Mouse (Mus musculus) spleen, postnatal 36 days (tissue): ENCODE data around the gene Pank1.

Experiments used
- DNase-seq, 2 experiments: peaks; one replicate each; pipeline ENCODE4 v3.0.0; 2022; ENCODE audit warnings: low spot score in 2 of 2, mixed read lengths in 1 of 2

The Pank1 gene

GRCm38 (mm10) chr19:34878603-34879541 lies at the start of gene Pank1:
Gene Pank1 (minus strand): TSS chr19:34879455.
- peak; percentile 63 to 65 for DNase-seq

DNA sequence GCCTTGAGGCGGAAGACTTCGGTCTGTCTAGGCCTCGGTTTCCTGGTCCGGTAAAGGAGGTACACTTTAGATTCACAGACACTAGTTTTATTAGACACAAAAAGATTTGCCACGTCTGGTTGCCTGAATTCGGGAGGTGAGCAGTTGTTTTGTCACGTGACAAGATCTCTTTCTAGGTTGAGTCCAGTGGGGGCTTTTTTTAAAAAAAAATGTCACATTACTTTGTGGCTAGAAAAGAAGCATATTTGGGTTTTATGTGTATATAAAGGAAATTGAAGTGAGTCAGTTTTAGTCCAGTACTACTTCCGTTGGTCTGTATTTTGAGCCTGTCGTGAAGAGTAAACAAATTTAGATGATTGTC lies 43.3 kb upstream of the Pank1 start:
- DNase-seq = no peak

DNA sequence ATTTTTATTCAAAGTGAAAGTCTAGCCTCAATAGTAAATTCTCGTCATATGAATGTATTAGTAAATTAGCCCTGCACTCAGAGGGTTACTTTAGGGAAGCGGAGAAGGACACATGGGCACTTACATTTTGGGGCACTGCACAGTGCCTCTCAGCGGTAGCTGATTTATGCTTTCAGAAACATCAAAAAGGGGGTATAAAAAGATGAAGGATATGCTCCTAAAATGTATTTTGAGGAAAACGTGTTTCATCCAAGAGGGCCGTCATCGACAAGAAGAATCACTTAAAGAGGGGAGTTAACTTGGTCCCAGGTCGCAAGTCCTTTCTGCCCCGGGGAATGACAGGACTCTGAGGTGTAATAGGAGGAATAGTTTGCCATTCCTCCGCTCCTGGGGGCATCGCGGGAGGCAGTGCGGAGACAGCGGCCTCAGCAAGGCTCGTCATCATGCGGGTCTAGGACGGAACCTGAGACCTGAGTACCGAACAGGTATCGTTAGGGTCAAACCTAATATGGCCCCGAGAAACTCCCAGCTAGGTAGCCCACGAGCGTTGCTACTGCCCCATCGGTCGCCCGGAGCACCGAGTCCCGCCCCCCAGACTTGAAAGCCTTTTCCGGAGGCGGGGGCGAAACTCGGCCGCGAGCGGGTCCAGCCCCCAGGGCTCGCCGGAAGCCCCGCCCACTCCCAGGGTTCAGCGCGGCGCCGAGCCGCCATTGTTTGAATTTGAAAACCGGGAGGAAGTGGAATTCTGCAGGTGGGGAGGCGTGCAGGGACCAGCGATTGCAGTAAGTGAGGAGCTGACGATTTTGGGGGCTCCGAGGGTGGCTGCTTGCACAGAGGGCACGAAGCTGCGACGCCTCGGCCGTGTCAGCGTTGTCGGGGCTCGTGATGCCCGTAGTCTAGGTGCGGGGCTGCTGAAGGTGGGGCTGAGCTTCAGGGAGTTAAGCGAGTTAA lies 42.7 kb upstream of the Pank1 start, which contains the start of gene Kif20b:
Kif20b (plus strand) TSS at position 710 of the 951 bp plus-strand sequence.
- DNase-seq = peak; percentile 92 to 94

DNA sequence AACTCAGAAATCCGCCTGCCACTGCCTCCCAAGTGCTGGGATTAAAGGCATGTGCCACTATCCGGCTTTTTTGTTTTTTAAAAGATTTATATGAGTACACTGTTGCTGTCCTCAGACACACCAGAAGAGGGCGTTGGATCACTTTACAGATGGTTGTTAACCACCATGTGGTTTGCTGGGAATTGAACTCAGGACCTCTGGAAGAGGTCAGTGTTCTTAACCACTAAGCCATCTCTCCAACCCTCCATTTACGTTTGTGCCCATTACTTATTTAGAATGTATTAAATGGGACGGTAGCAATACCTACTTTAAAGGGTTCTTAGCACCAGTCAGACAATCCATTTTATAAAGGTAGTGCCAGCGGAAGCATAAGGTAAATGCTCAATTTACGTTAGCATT lies 42.0 kb upstream of the Pank1 start:
- peak in 1 of 2 experiments; percentile 10 for DNase-seq

GRCm38 (mm10) chr19:34920531-34920930 lies 41.3 kb upstream of the Pank1 start:
- DNase-seq = no peak

DNA sequence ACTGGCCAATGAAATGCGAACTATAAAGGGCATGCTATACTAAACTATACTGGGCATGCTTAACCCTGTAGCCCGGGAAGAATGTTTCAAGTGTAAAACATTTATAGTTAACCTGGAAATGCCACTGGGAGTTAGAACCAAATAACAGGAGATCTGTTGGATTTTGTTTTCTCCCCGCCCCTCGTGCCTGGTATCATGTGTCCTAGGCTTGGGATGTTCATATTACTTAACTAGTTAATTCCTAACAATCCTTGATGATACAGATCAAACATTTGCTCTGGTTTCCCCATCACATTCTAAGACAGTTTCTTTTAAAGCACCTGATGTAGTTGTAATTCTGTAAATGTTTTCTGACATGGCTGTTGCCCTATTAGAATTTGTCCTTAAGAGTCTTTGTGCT lies 40.8 kb upstream of the Pank1 start:
- DNase-seq = no peak

DNA sequence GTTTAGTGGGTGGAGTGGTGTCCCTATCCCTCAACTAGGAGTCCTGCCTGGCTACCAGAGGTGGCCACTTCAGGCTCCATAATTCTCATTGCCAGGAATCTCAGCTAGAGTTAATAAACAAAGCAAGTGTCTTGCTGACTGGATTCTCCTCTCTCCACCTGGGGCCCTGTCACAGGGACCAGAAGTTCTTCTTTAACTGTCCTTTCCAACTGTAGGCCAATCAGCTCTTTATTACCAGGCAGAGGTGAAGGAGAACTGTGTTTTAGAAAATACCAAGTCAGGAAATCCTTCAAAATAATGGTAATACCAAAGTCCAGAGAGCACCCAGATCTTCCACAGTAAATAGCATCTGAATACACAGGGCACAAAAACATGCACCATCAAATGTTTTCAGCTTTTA lies 33.1 kb upstream of the Pank1 start:
- no peak for DNase-seq

DNA sequence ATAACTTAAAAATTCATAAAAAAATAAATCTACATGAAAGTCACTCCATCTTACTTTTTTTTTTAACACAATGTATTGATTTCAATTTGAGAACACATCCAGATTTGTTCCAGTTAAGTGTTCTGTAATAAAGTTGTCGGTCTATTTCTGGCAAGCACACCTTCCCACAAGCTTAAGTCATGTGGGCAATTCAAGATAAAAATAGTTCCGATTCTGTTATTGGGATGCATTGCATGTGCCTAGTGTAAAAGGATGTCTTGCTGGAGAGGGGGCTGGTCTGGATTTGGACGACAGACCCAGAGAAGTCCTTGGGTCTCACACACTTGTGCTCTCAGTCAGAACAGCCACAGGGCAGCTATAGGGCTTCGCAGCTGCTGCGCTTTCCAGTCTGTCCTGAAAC lies 27.5 kb upstream of the Pank1 start:
- DNase-seq = no peak

DNA sequence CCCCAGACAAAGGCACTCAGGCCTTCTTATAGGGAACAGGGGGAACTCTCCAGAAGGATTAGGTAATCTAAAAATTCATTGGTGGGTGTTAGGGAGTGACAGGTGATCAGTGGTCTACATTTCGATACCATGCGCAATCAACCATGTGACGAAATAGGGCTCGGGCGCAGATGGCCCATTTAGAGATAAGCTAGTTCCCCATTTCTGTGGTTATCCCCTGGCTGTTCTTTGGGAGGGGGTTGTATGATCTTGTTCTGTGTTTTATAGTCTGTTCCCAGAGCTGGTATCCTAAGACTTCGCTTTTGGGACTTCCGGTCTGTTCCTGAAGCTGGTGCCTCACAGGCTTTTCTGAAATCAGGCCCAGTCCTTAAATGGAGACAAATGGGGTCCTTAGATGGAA lies 26.2 kb upstream of the Pank1 start:
- peak; percentile 20 for DNase-seq

DNA sequence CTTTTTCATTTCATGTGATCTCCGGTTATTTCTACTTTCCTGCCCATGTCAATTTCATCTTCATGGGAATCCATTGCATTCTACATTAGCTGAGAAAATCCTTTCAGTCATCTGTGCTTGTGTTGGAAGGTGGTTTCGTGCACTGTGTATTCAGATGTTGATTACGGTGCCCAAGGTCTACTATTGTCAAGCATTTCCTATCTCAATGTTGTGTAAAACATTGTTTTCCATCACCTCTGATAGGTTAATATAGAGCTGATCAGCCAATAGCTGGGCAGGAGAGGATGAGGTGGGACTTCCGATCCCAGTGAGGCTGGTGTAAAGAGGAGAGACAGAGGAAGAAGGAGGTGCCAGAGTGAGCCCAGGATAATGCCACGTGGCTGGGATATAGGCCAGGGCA lies 24.8 kb upstream of the Pank1 start:
- DNase-seq = no peak

DNA sequence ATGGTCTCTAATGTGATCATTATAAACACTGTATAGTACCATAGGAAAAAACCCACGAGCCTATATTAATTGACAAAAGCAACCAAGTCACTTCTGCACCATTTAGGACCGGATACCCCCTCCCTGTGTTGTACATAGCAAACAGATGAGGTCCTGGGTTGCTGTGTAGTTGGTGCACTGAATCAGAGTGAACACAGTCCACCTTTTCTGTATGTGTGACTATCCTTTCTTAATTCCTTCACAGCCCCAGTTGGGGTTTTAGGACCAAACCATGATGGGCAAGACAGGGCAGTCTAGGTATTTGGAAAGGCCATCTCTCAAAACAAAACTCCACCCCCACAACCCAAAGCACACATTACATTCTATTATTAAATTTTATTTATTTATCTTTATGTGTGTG lies 22.5 kb upstream of the Pank1 start:
- DNase-seq = no peak

DNA sequence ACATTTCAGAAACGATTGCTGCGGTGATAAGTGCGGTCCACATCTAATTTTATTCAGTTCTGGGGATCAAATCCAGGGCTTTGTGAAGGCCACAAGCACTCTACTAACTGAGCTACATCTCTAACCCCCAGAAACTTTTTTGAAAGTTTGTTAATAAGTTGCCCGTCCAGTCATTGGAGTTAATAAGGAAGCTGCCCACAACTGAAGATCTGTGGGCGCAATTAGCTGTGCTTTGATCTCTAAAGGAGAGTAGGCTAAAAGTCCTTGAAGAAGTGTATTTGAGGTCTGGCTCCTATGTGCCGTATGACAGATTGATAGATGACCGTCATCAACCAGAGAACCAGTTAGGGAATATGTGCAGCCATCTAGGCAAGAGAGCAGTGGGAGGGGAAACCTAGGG lies 22.0 kb upstream of the Pank1 start:
- DNase-seq = no peak

- no peak for DNase-seq
These were observed 19.7 kb upstream of the Pank1 start for GRCm38 (mm10) chr19:34898941-34899340.

DNA sequence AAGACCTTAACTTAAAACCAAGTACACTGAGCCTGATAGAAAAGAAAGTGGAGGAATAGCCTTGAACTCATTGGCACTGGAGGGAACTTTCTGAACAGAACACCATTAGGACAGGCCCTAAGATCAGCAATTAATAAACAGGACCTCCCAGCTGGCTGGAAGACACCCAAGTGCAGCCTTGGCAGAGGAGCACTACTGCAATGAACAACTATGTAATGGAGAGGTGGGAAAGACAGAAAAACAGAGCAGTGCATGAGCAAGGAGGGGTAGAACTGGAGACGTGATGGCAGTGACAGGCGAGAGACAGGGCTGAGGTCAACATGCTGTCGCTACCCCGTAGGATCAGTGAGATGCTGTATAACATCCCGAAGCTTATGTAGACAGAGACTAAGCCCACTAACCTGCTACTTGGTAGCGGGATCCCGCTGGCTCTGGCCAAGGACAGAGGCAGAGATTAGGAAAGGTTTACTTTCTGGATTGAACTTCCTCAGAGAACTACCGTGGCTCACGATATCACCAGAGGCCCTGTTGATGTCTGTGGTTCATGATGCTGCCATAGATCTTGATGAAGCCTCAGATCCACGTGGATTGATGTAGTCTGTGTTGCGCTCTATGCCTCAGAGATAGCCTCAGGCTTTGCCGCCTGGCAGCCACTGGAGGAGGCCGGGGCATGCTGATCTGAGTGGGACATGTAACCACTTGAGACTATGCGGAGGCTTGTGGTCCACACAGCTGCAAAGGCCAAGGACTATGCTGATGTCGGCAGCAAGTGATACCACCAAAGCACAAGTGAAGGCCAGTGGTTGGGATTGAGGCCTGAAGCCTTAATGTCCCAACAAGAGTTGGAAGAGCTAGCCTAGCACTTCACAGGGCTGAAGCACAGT lies 18.1 kb upstream of the Pank1 start:
- DNase-seq = no peak

DNA sequence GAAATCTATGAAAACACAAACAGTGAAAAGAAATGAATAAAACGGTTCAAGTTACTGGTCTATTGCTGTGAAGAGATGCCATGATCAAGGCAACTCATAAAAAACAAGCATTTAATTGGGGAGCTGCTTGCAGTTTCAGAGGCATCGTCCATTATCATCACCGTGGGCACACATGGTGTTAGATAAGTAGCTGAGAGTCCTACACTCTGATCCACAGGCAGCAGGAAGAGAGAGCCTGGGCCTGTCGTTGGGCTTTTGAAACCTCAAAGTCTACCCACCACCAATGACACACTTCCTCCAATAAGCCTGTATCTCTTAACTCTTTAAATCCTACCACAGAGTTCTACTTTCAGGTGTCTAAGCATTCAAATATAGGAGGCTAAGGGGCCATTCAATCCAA lies 15.8 kb upstream of the Pank1 start:
- DNase-seq = no peak

DNA sequence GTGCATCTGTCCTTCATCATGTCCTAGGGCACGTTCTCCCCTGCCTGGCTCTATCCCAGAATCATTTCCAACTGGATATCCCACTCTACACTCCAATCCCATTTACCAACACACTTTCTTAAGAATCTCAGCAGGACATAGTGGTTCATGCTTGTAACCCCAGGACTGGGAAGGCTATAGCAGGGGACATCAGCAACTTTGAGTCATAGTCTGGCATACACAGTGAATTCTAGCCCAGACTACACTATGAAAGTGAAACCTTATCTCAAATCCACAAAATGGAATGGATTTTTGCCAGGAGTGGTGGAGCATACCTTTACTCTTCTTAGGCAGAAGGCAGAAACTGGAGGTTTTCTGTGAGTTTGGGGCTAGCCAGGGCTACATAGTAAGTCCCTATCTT lies 12.3 kb upstream of the Pank1 start:
- no peak for DNase-seq

DNA sequence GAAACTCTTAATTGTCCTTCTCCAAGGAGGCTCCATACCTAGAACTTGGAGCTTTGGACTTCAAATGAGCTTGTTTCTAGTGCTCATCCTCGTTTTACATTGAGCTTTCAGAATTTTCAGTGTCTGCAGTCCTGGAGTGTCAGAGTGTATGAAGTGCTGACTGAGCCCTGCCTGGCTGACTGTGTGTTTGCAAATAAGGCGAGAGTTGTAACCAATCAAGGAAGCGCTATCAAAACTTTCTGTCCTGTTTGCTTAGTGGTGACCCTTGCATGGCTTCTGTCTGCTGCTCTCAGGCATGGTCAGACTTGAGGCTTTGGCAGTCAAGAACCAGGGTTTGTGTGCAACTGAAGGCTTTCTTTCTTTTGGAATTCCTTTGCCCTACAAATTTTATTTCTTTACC lies 11.7 kb upstream of the Pank1 start:
- DNase-seq = no peak

DNA sequence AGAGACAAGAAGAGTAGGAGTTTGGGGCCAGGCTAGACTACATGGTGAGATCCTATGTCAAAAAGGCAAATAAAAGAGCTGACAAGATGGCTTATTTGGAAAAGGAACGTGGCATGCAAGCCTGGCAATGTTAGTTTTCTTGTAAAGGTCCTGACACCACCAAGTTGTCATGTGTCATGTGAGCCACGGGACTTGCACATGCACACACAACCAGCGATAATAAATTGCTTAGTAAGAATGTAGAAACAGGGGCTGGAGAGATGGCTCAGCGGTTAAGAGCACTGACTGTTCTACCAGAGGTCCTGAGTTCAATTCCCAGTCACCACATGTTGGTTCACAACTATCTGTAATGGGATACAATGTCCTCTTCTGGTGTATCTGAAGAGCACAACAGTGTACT lies 7.1 kb upstream of the Pank1 start:
- no peak for DNase-seq

DNA sequence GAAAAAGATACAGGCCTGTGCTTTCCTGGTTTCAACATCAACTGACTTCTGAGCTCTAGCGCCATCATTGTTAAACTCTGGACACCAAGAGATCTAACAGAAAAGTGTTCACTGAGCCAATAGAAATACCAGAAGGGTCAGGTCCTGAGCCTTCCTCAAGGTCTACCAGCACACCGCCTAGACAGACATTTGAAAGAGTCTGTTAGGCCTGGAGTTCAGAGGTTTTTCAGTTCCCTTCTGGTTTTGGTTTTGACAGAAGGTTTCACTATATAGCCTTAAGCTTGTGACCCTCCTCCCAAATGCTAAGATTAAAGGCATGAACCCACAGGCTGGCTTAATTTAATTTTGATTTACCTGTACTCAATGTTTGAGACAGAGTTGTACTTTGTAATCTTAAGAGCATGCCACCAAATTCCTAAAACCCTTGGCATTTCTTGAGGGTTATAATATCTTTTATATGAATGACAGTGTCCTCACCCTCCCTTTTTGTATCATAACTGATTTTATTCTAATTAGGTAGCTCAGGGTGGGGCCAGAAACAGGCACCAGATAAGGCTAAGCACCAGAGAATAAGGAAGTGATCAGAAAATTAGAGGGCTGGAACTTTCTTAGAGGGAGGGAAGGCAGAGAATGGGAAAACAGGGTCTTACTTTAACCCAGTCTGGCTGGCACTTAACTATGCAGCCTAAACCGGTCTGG lies 4.4 kb upstream of the Pank1 start:
- DNase-seq = no peak

DNA sequence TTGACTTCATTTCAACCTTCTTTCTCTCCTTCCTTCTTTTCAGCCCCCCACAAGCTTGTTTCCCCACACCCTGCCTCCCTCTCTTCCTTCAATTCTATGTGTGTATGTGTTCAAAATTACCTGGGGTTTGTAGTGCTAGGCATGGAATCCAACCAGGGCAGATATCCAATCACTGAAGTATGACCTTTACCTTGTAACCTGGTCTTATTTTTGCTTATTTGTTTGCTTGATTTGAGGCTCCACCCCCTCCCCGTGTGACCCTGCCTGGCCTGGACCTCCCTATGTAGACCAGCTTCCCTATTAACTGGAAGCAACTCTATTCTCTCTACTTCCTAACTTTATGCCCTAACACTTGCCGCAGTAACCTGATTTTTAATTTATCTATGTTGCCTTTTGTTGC lies 3.2 kb upstream of the Pank1 start:
- no peak for DNase-seq

DNA sequence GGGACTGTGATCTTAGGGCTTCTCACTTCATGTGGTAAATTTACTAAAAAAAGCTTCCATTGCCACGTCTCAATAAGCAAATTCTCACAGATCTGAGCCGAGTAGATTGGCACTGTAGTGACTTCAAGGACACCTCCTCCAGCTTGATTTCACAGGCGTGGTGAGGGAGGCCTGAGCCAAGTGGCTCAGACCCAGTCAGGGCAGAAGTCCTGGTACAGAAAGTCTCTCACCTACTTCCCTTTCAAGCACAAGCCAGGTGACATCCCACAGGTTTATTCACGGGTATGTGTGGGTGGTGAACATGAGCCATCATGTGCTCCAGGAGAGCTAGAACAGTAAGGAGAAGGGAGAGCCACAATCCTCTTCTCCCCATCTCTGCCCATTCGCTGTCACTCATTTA lies 1.9 kb upstream of the Pank1 start:
- no peak for DNase-seq
